Mouse (Mus musculus): ENCODE measurements around the gene Gm10057.
"Not testable (repeated sequence)": the region's sequence is repeated elsewhere in the genome, so short reads cannot be mapped to it uniquely, and the experiment has no call there.

The Gm10057 gene

GRCm38 (mm10) chrX:154054939-154055338 lies at the start of gene Gm10057:
Gene Gm10057 (minus strand): TSS chrX:154055039.
- DNase-seq (ENCODE audit: low spot score), result not testable (repeated sequence)

DNA sequence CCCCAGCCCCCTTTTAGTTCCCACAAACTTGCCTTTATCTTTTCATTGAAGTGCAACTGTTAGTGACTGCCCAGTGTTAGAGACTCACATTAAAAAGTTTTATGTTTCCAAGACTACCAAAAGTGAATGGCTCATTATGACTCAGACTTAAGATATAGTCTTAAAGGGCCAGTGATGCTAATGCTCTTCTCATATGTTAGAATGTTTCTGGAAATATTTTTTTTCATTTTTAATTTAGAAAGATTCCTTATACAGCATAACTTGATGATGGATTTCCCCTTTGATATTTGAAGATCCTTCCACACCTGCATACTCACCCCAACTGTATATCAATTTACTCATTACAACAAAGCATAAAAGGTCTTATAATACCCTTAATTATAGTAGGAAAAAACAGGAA lies 21.1 kb downstream of the Gm10057 start, which contains the start of gene 4921511M17Rik:
Gene 4921511M17Rik, minus strand, starts transcription at position 101 of the 400 bp plus-strand sequence.
- not testable (repeated sequence) for DNase-seq (ENCODE audit: low spot score)

DNA sequence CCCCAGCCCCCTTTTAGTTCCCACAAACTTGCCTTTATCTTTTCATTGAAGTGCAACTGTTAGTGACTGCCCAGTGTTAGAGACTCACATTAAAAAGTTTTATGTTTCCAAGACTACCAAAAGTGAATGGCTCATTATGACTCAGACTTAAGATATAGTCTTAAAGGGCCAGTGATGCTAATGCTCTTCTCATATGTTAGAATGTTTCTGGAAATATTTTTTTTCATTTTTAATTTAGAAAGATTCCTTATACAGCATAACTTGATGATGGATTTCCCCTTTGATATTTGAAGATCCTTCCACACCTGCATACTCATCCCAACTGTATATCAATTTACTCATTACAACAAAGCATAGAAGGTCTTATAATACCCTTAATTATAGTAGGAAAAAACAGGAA lies 42.3 kb downstream of the Gm10057 start, which contains the start of gene Samt1:
Gene Samt1, minus strand, starts transcription at position 101 of the 400 bp plus-strand sequence.
- not testable (repeated sequence) for DNase-seq (ENCODE audit: low spot score)
